Mouse (Mus musculus) brain, embryonic 18.5 days (tissue): ENCODE measurements around the gene Srpk2.
"Not testable (repeated sequence)": the region's sequence is repeated elsewhere in the genome, so short reads cannot be mapped to it uniquely, and the experiment has no call there.

Experiments used
- DNase-seq: peaks from one replicate; pipeline ENCODE4 v3.0.0-alpha.2; 2012; ENCODE audit warnings: low read depth, low spot score

Srpk2 gene

GRCm38 (mm10) chr5:23674829-23675498 is 9.5 kb downstream of the Srpk2 start:
- DNase-seq = peak; percentile 22

GRCm38 (mm10) chr5:23672136-23672535 is 12.3 kb downstream of the Srpk2 start:
- no peak for DNase-seq

GRCm38 (mm10) chr5:23670880-23671279 is 13.5 kb downstream of the Srpk2 start:
- no peak for DNase-seq

- no peak for DNase-seq
These were observed 18.5 kb downstream of the Srpk2 start for GRCm38 (mm10) chr5:23665906-23666305.

GRCm38 (mm10) chr5:23661191-23661590 is 23.2 kb downstream of the Srpk2 start:
- no peak for DNase-seq

GRCm38 (mm10) chr5:23658017-23658416 is 26.4 kb downstream of the Srpk2 start:
- DNase-seq = no peak

- DNase-seq = no peak
These were observed 27.8 kb downstream of the Srpk2 start for GRCm38 (mm10) chr5:23656590-23656989.

- DNase-seq = no peak
These were observed 29.4 kb downstream of the Srpk2 start for GRCm38 (mm10) chr5:23655030-23655429.

GRCm38 (mm10) chr5:23652326-23652725 is 32.1 kb downstream of the Srpk2 start:
- DNase-seq = no peak

- no peak for DNase-seq
These were observed 32.6 kb downstream of the Srpk2 start for GRCm38 (mm10) chr5:23651786-23652185.

- no peak for DNase-seq
These were observed 33.9 kb downstream of the Srpk2 start for GRCm38 (mm10) chr5:23650504-23650903.

GRCm38 (mm10) chr5:23649246-23649645 is 35.2 kb downstream of the Srpk2 start:
- no peak for DNase-seq

GRCm38 (mm10) chr5:23645671-23646070 is 38.7 kb downstream of the Srpk2 start:
- DNase-seq = no peak

- DNase-seq = not testable (repeated sequence)
These were observed 45.2 kb downstream of the Srpk2 start for GRCm38 (mm10) chr5:23639193-23639592.

GRCm38 (mm10) chr5:23638023-23638422 is 46.4 kb downstream of the Srpk2 start:
- DNase-seq = no peak

GRCm38 (mm10) chr5:23637337-23637736 is 47.1 kb downstream of the Srpk2 start:
- no peak for DNase-seq

GRCm38 (mm10) chr5:23631490-23631889 is 52.9 kb downstream of the Srpk2 start:
- DNase-seq = no peak

- no peak for DNase-seq
These were observed 57.2 kb downstream of the Srpk2 start for GRCm38 (mm10) chr5:23627221-23627620.

- no peak for DNase-seq
These were observed 58.2 kb downstream of the Srpk2 start for GRCm38 (mm10) chr5:23626173-23626572.

- no peak for DNase-seq
These were observed 63.8 kb downstream of the Srpk2 start for GRCm38 (mm10) chr5:23620621-23621020.

- DNase-seq = no peak
These were observed 65.8 kb downstream of the Srpk2 start for GRCm38 (mm10) chr5:23618656-23619055.

- no peak for DNase-seq
These were observed 67.4 kb downstream of the Srpk2 start for GRCm38 (mm10) chr5:23617104-23617415.

- peak; percentile 72 for DNase-seq
These were observed 67.9 kb downstream of the Srpk2 start for GRCm38 (mm10) chr5:23616270-23617103.
